In genomic region chr11:102946992-102947343, GRCm38 (mm10) we compare ENCODE assay signal across 8 mouse cellular contexts. TPM values are rescaled to one million over a fixed set of nuclear protein-coding genes. Genes with fewer than 3 reads are reported as not detected.
DNase-seq lines count a peak whose midpoint lies in the region; ATAC-seq and TF ChIP-seq lines count a peak whose summit lies in the region.

No protein-coding gene starts in this region.

- peak; percentile 6; the same call in 1 of the 2 replicates for TF ChIP-seq CTCF in heart, postnatal 0 days (IDR thresholded peaks at IDR 0.05; ENCODE audit: low read depth)
- no peak for TF ChIP-seq CTCF in cortical plate, adult 2 months (IDR thresholded peaks at IDR 0.05; ENCODE audit: extremely low read depth, insufficient read depth, low read length)
- no peak; the same call in 1 of the 2 replicates for TF ChIP-seq CTCF in left cerebral cortex, adult 2 months (IDR thresholded peaks at IDR 0.05)

- H3K4me2 ChIP-seq in heart, postnatal 0 days (ENCODE audit: low read depth, low read length) = peak overlapping the region; percentile 53
- peak overlapping the region; percentile 60 for H3K4me2 ChIP-seq in hindbrain, embryonic 14.5 days (replicated peaks)
- peak overlapping the region; percentile 64 for H3K4me2 ChIP-seq in midbrain, embryonic 14.5 days (ENCODE audit: low read length)

- H3K36me3 ChIP-seq in heart, postnatal 0 days (replicated peaks; ENCODE audit: control insufficient read depth, insufficient read depth, low read length) = no peaks in the 10 kb centered on the region
- H3K36me3 ChIP-seq in hindbrain, embryonic 14.5 days (replicated peaks; ENCODE audit: control insufficient read depth, insufficient read depth) = no peaks in the 10 kb centered on the region
- no peaks in the 10 kb centered on the region for H3K36me3 ChIP-seq in midbrain, embryonic 14.5 days (ENCODE audit: control insufficient read depth, insufficient read depth, low read length)

- H3K4me1 ChIP-seq in heart, postnatal 0 days (ENCODE audit: control insufficient read depth, insufficient read depth) = peaks cover 9% of the 10 kb centered on the region
- H3K4me1 ChIP-seq in cortical plate, adult 2 months (ENCODE audit: control insufficient read depth, insufficient read depth, low read length) = 0 out of 2 replicates have a peak, but pooled peaks cover 2% of the 10 kb centered on the region
- peaks cover 36% of the 10 kb centered on the region for H3K4me1 ChIP-seq in hindbrain, embryonic 14.5 days (replicated peaks; ENCODE audit: control insufficient read depth, insufficient read depth, low read length)
- H3K4me1 ChIP-seq in midbrain, embryonic 14.5 days (ENCODE audit: control insufficient read depth, insufficient read depth, low read length) = peaks cover 27% of the 10 kb centered on the region

- no peak for ATAC-seq in heart, postnatal 0 days (ENCODE audit: insufficient read depth, low read depth)
- ATAC-seq in hindbrain, embryonic 14.5 days (ENCODE audit: low FRiP score) = no peak
- ATAC-seq in midbrain, embryonic 14.5 days (ENCODE audit: low FRiP score, low TSS enrichment) = peak; percentile 41

- 6% methylated on average over 8 of the region's 8 CpGs for WGBS in heart, postnatal 0 days
- 4% methylated on average over 8 of the region's 8 CpGs for WGBS in hindbrain, embryonic 14.5 days
- 3% methylated on average over 8 of the region's 8 CpGs for WGBS in midbrain, embryonic 14.5 days

- H3K9ac ChIP-seq in heart, postnatal 0 days (replicated peaks; ENCODE audit: low read depth, low read length) = no peak overlapping the region
- H3K9ac ChIP-seq in hindbrain, embryonic 14.5 days = no peak overlapping the region
- peak overlapping the region; percentile 50; the same call in 1 of the 2 replicates for H3K9ac ChIP-seq in midbrain, embryonic 14.5 days (replicated peaks; ENCODE audit: low read length)

- no peak overlapping the region for H3K27ac ChIP-seq in heart, postnatal 0 days (ENCODE audit: low read depth)
- no peak overlapping the region for H3K27ac ChIP-seq in cortical plate, adult 2 months (ENCODE audit: insufficient read depth, low read length)
- H3K27ac ChIP-seq in hindbrain, embryonic 14.5 days = no peak overlapping the region
- H3K27ac ChIP-seq in midbrain, embryonic 14.5 days (replicated peaks; ENCODE audit: low read depth, low read length) = no peak overlapping the region
- H3K27ac ChIP-seq in left cerebral cortex, adult 2 months = no peak overlapping the region

- intact Hi-C loops in left cerebral cortex, adult 2 months (cut with DNase I) = loop anchor here (2.0 kb wide), 1 partner anchor 22 kb away; the partner anchor contains the start of gene Kif18b
- intact Hi-C loops in gastrocnemius, postnatal 14 days (cut with DNase I; ENCODE audit: low total_unique reads) = no loop called here

- DNase-seq in heart, postnatal 0 days (ENCODE audit: low spot score) = no peak
- DNase-seq in heart, adult 8-10 months (ENCODE audit: low spot score) = no peak
- DNase-seq in hindbrain, embryonic 14.5 days (ENCODE audit: low spot score) = no peak
- DNase-seq in midbrain, embryonic 14.5 days = no peak
- no peak for DNase-seq in left cerebral cortex, adult 2 months (ENCODE audit: extremely low spot score in 1 of 2, low spot score in 2 of 2)
- DNase-seq in gastrocnemius, postnatal 14 days = no peak
- DNase-seq in urinary bladder, postnatal 4 days (ENCODE audit: low spot score in 2 of 2) = no peak

- no peak for TF ChIP-seq POLR2A in cortical plate, adult 2 months (IDR thresholded peaks at IDR 0.05; ENCODE audit: extremely low read depth, insufficient read depth, low read length)

- H3K27me3 ChIP-seq in heart, postnatal 0 days (ENCODE audit: control insufficient read depth, insufficient read depth, low read length) = peaks cover 88% of the 10 kb centered on the region
- peaks cover 91% of the 10 kb centered on the region for H3K27me3 ChIP-seq in hindbrain, embryonic 14.5 days (ENCODE audit: control insufficient read depth, insufficient read depth, low read length)
- peaks cover 54% of the 10 kb centered on the region for H3K27me3 ChIP-seq in midbrain, embryonic 14.5 days (ENCODE audit: control insufficient read depth, insufficient read depth, low read length)

- TF ChIP-seq EP300 in heart, postnatal 0 days (IDR thresholded peaks at IDR 0.05; ENCODE audit: low read depth) = no peak

- no peaks in the 10 kb centered on the region for H3K9me3 ChIP-seq in heart, postnatal 0 days (replicated peaks; ENCODE audit: control insufficient read depth, low read length)
- no peaks in the 10 kb centered on the region for H3K9me3 ChIP-seq in hindbrain, embryonic 14.5 days (ENCODE audit: control insufficient read depth, low read length)
- no peaks in the 10 kb centered on the region for H3K9me3 ChIP-seq in midbrain, embryonic 14.5 days (ENCODE audit: control insufficient read depth, low read length)

- H3K4me3 ChIP-seq in heart, postnatal 0 days (ENCODE audit: low read depth, low read length) = peak overlapping the region; percentile 31
- 0 out of 2 replicates have a peak overlapping the region, but pooled peaks have one; percentile 6 for H3K4me3 ChIP-seq in cortical plate, adult 2 months (ENCODE audit: insufficient read depth, low read length)
- peak overlapping the region; percentile 37 for H3K4me3 ChIP-seq in hindbrain, embryonic 14.5 days (replicated peaks; ENCODE audit: low read length)
- H3K4me3 ChIP-seq in midbrain, embryonic 14.5 days (replicated peaks; ENCODE audit: low read depth, low read length) = peak overlapping the region; percentile 38
- no peak overlapping the region for H3K4me3 ChIP-seq in left cerebral cortex, adult 2 months

RNA-seq across cellular contexts. Expression of gene C1ql1, which starts 0.5 kb away (rescaled TPM):
- total RNA-seq in heart, postnatal 0 days (2014; rRNA removed; ENCODE audit: low replicate concordance) = 1.1 TPM in 1 of 2 replicates, not detected in the other
- polyA plus RNA-seq in heart, postnatal 0 days (2015; fragmentation: Nextera tagmentation; extraction: Ambion mirVana) = 0.10 TPM in 1 of 2 replicates, not detected in the other
- not detected for total RNA-seq in heart, adult 8-10 months (2022)
- polyA plus RNA-seq in cortical plate, adult 2 months (2012; rRNA removed) = 15.3 and 15.8 TPM in 2 replicates
- polyA plus RNA-seq in hindbrain, embryonic 14.5 days (2014; fragmentation: Nextera tagmentation; extraction: Ambion mirVana) = 12.0 and 14.6 TPM in 2 replicates
- polyA plus RNA-seq in midbrain, embryonic 14.5 days (2014; fragmentation: Nextera tagmentation; extraction: Ambion mirVana) = 14.3 and 18.8 TPM in 2 replicates
- 10 to 100 TPM in 1 of 2 experiments, 1 to 10 TPM in 1; 9.3 to 14.0 TPM for total RNA-seq in left cerebral cortex, adult 2 months (2021)
- total RNA-seq in gastrocnemius, postnatal 14 days (2021) = under 1 TPM; 0.20 to 0.41 TPM

RNA-seq across cellular contexts. Expression of gene Kif18b, which starts 22.0 kb away (rescaled TPM):
- 9.6 and 24.5 TPM in 2 replicates for total RNA-seq in heart, postnatal 0 days (2014; rRNA removed; ENCODE audit: low replicate concordance)
- 1.2 and 1.3 TPM in 2 replicates for polyA plus RNA-seq in heart, postnatal 0 days (2015; fragmentation: Nextera tagmentation; extraction: Ambion mirVana)
- under 1 TPM in 3 of 4 experiments, not detected in 1; 0.08 to 0.37 (median 0.13) TPM for total RNA-seq in heart, adult 8-10 months (2022)
- polyA plus RNA-seq in cortical plate, adult 2 months (2012; rRNA removed) = 0.17 and 0.40 TPM in 2 replicates
- polyA plus RNA-seq in hindbrain, embryonic 14.5 days (2014; fragmentation: Nextera tagmentation; extraction: Ambion mirVana) = 0.79 and 1.5 TPM in 2 replicates
- polyA plus RNA-seq in midbrain, embryonic 14.5 days (2014; fragmentation: Nextera tagmentation; extraction: Ambion mirVana) = 1.9 TPM in 2 replicates
- total RNA-seq in left cerebral cortex, adult 2 months (2021) = not detected
- total RNA-seq in gastrocnemius, postnatal 14 days (2021) = 1 to 10 TPM; 1.8 to 2.0 TPM

RNA-seq across cellular contexts. Expression of gene Gfap, which starts 46.3 kb away (rescaled TPM):
- 0.46 TPM in 1 of 2 replicates, not detected in the other for total RNA-seq in heart, postnatal 0 days (2014; rRNA removed; ENCODE audit: low replicate concordance)
- 0.04 and 0.10 TPM in 2 replicates for polyA plus RNA-seq in heart, postnatal 0 days (2015; fragmentation: Nextera tagmentation; extraction: Ambion mirVana)
- under 1 TPM; 0.09 to 0.38 (median 0.27) TPM for total RNA-seq in heart, adult 8-10 months (2022)
- polyA plus RNA-seq in cortical plate, adult 2 months (2012; rRNA removed) = 179 and 186 TPM in 2 replicates
- 0.66 and 1.9 TPM in 2 replicates for polyA plus RNA-seq in hindbrain, embryonic 14.5 days (2014; fragmentation: Nextera tagmentation; extraction: Ambion mirVana)
- polyA plus RNA-seq in midbrain, embryonic 14.5 days (2014; fragmentation: Nextera tagmentation; extraction: Ambion mirVana) = 0.26 TPM in 1 of 2 replicates, not detected in the other
- 100 to 1,000 TPM; 111 to 120 TPM for total RNA-seq in left cerebral cortex, adult 2 months (2021)
- under 1 TPM; 0.16 to 0.23 TPM for total RNA-seq in gastrocnemius, postnatal 14 days (2021)

Comparison
In these comparisons a context has a peak if more than half of its experiments do, and no peak if none do; other contexts are left out.
1. RNA of gene Gfap, which starts 46.3 kb away (total RNA-seq): 111 to 120 TPM in left cerebral cortex, adult 2 months; 0.09 to 0.38 TPM in heart, adult 8-10 months, 0.16 to 0.23 TPM in gastrocnemius, postnatal 14 days and 0.46 TPM in heart, postnatal 0 days; every median in the first group is over 10 times any median in the second.
2. Peak in every context shown above with its lines, with median percentiles within 50 percentile points of each other: H3K4me2 ChIP-seq.